Mouse (Mus musculus): ENCODE results near the gene Lama5. TPM values are rescaled to one million over a fixed set of nuclear protein-coding genes. Genes with fewer than 3 reads are reported as not detected.

Gene Lama5
- polyA plus RNA-seq, 1 experiment from 2014 or later = 61.3 TPM

- Histone ChIP-seq H3K4me1 (ENCODE audit: control insufficient read depth, insufficient read depth, low read length) (peaks cover 28% of the 10 kb centered on the region), H3K27ac (ENCODE audit: low read length) (no peak overlapping the region), H3K4me2 (ENCODE audit: low read depth, low read length) (no peak overlapping the region), H3K9me3 (replicated peaks; ENCODE audit: control insufficient read depth, low read length) (no peaks in the 10 kb centered on the region), H3K36me3 (ENCODE audit: control insufficient read depth, insufficient read depth, low read length) (no peaks in the 10 kb centered on the region), H3K9ac (ENCODE audit: low read length) (no peak overlapping the region), H3K27me3 (ENCODE audit: control insufficient read depth, insufficient read depth, low read length) (no peaks in the 10 kb centered on the region), H3K4me3 (replicated peaks; ENCODE audit: low read length) (no peak overlapping the region)
- WGBS = 62% methylated on average over 5 of the region's 5 CpGs
- ATAC-seq (ENCODE audit: insufficient read depth, low FRiP score) = no peak
Observed at GRCm38 (mm10) chr2:180238591-180238990, 12.9 kb upstream of the Lama5 start.

- ATAC-seq (ENCODE audit: insufficient read depth, low FRiP score) = no peak
- 83% methylated on average over 7 of the region's 7 CpGs for WGBS
- Histone ChIP-seq H3K4me1 (ENCODE audit: control insufficient read depth, insufficient read depth, low read length) (peaks cover 33% of the 10 kb centered on the region), H3K4me3 (replicated peaks; ENCODE audit: low read length) (no peak overlapping the region), H3K36me3 (ENCODE audit: control insufficient read depth, insufficient read depth, low read length) (no peaks in the 10 kb centered on the region), H3K27me3 (ENCODE audit: control insufficient read depth, insufficient read depth, low read length) (no peaks in the 10 kb centered on the region), H3K9me3 (replicated peaks; ENCODE audit: control insufficient read depth, low read length) (no peaks in the 10 kb centered on the region), H3K27ac (ENCODE audit: low read length) (peak overlapping the region; percentile 52; the same call in 1 of the 2 replicates), H3K9ac (ENCODE audit: low read length) (no peak overlapping the region), H3K4me2 (ENCODE audit: low read depth, low read length) (no peak overlapping the region)
Observed at GRCm38 (mm10) chr2:180237601-180238345, 12.1 kb upstream of the Lama5 start.

DNA sequence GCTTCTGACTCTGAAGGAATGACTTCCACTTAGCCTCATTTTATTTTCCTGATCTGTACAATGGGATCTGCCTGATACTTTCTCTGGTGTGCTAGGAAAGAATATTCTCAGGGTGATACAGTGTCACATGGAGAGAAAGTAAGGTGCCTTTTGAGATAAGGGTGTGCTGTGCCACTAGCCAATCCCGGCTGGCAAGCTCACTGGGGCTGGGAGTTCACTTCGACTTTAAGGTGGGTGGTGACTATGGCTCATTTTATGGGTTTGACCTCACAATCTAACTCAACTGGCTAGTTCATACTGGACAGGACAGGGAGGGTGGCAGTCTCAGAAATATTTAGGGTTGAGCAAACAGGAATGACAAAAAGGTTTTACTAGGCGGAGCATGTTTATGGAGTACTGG lies 11.3 kb upstream of the Lama5 start:
- no peak overlapping the region for H3K4me3 ChIP-seq (replicated peaks; ENCODE audit: low read length)
- peaks cover 33% of the 10 kb centered on the region for H3K4me1 ChIP-seq (ENCODE audit: control insufficient read depth, insufficient read depth, low read length)
- H3K9ac ChIP-seq (ENCODE audit: low read length) = no peak overlapping the region
- H3K9me3 ChIP-seq (replicated peaks; ENCODE audit: control insufficient read depth, low read length) = no peaks in the 10 kb centered on the region
- no peaks in the 10 kb centered on the region for H3K27me3 ChIP-seq (ENCODE audit: control insufficient read depth, insufficient read depth, low read length)
- H3K36me3 ChIP-seq (ENCODE audit: control insufficient read depth, insufficient read depth, low read length) = no peaks in the 10 kb centered on the region
- no peak overlapping the region for H3K4me2 ChIP-seq (ENCODE audit: low read depth, low read length)
- 65% methylated on average over 3 of the region's 3 CpGs for WGBS
- peak overlapping the region; percentile 52 for H3K27ac ChIP-seq (ENCODE audit: low read length)
- no peak for ATAC-seq (ENCODE audit: insufficient read depth, low FRiP score)

- H3K9ac ChIP-seq (ENCODE audit: low read length) = no peak overlapping the region
- 51% methylated on average over 3 of the region's 3 CpGs for WGBS
- peak overlapping the region; percentile 92 for H3K27ac ChIP-seq (ENCODE audit: low read length)
- H3K4me3 ChIP-seq (replicated peaks; ENCODE audit: low read length) = no peak overlapping the region
- ATAC-seq (ENCODE audit: insufficient read depth, low FRiP score) = no peak
- no peaks in the 10 kb centered on the region for H3K27me3 ChIP-seq (ENCODE audit: control insufficient read depth, insufficient read depth, low read length)
- no peak overlapping the region for H3K4me2 ChIP-seq (ENCODE audit: low read depth, low read length)
- H3K36me3 ChIP-seq (ENCODE audit: control insufficient read depth, insufficient read depth, low read length) = no peaks in the 10 kb centered on the region
- H3K4me1 ChIP-seq (ENCODE audit: control insufficient read depth, insufficient read depth, low read length) = peaks cover 33% of the 10 kb centered on the region
- no peaks in the 10 kb centered on the region for H3K9me3 ChIP-seq (replicated peaks; ENCODE audit: control insufficient read depth, low read length)
Observed at GRCm38 (mm10) chr2:180236500-180236899, 10.8 kb upstream of the Lama5 start.

DNA sequence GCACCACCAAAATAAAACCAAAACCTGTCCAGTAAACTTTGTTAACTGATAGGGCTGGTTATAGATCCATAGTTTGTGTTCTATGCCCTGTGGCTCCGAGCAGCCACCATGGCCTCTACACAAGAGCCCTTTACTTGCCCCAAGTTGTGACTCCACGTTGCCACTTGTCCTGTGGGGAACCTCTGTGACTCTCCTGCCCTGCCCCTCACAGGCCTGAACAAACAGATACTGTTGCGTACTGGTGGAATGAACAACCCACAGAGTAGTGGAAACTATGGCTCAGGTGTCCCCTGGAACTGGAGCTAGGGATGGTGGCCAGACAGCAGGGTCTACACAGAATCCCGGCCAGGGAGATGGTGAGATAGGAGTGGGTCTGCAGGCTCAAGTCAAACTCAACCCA lies 10.1 kb upstream of the Lama5 start:
- Histone ChIP-seq H3K9ac (ENCODE audit: low read length) (no peak overlapping the region), H3K4me2 (ENCODE audit: low read depth, low read length) (no peak overlapping the region), H3K27me3 (ENCODE audit: control insufficient read depth, insufficient read depth, low read length) (no peaks in the 10 kb centered on the region), H3K9me3 (replicated peaks; ENCODE audit: control insufficient read depth, low read length) (no peaks in the 10 kb centered on the region), H3K27ac (ENCODE audit: low read length) (peak overlapping the region; percentile 92), H3K36me3 (ENCODE audit: control insufficient read depth, insufficient read depth, low read length) (no peaks in the 10 kb centered on the region), H3K4me3 (replicated peaks; ENCODE audit: low read length) (no peak overlapping the region), H3K4me1 (ENCODE audit: control insufficient read depth, insufficient read depth, low read length) (peaks cover 33% of the 10 kb centered on the region)
- WGBS = 68% methylated on average over 4 of the region's 4 CpGs
- no peak for ATAC-seq (ENCODE audit: insufficient read depth, low FRiP score)

DNA sequence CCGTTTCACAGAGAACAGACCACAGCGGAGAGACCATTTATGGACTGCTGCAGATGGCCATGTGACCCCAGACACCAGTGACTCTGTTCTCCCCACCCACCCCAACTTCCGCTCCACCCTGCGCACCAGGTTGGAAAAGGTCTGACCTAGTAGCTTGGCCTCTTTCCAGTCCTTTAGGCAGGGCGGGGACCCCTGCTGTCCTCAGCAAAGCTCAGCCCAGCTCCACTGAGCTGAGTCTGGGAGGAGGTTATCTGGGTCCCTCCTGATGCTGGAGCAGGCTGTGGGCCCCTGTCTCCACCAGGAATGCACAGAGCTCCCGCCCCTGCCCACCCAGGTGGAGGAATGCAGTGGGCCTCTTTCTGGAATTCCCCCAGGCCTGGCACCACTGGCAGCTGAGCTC lies 9.3 kb upstream of the Lama5 start:
- Histone ChIP-seq H3K4me3 (replicated peaks; ENCODE audit: low read length) (no peak overlapping the region), H3K9ac (ENCODE audit: low read length) (0 out of 2 replicates have a peak overlapping the region, but pooled peaks have one; percentile 29), H3K27me3 (ENCODE audit: control insufficient read depth, insufficient read depth, low read length) (no peaks in the 10 kb centered on the region), H3K9me3 (replicated peaks; ENCODE audit: control insufficient read depth, low read length) (no peaks in the 10 kb centered on the region), H3K36me3 (ENCODE audit: control insufficient read depth, insufficient read depth, low read length) (no peaks in the 10 kb centered on the region), H3K4me1 (ENCODE audit: control insufficient read depth, insufficient read depth, low read length) (peaks cover 40% of the 10 kb centered on the region), H3K27ac (ENCODE audit: low read length) (peak overlapping the region; percentile 92), H3K4me2 (ENCODE audit: low read depth, low read length) (peak overlapping the region; percentile 20; the same call in 1 of the 2 replicates)
- peak; percentile 70 for ATAC-seq (ENCODE audit: insufficient read depth, low FRiP score)
- WGBS = 36% methylated on average over 6 of the region's 6 CpGs

DNA sequence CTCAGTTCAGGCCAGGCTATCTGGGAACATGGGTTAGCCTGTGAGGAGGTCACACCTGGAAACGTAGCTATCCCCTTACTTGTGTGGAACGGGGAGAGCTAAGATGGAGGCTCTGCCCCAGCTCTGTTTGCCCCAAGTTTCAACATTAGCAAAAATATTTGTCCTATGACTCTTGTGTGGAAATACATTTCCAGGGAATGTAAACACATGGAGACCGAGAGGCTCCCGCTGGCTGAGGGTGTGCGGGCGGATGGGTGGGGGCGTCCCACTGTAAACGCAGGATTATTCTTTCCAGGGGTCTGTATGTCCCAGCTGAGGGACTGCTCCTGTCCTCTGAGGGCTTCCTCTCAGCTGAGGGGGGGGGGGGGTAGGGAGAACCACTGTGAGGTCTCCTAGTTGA lies 8.7 kb upstream of the Lama5 start:
- peak overlapping the region; percentile 20; the same call in 1 of the 2 replicates for H3K4me2 ChIP-seq (ENCODE audit: low read depth, low read length)

DNA sequence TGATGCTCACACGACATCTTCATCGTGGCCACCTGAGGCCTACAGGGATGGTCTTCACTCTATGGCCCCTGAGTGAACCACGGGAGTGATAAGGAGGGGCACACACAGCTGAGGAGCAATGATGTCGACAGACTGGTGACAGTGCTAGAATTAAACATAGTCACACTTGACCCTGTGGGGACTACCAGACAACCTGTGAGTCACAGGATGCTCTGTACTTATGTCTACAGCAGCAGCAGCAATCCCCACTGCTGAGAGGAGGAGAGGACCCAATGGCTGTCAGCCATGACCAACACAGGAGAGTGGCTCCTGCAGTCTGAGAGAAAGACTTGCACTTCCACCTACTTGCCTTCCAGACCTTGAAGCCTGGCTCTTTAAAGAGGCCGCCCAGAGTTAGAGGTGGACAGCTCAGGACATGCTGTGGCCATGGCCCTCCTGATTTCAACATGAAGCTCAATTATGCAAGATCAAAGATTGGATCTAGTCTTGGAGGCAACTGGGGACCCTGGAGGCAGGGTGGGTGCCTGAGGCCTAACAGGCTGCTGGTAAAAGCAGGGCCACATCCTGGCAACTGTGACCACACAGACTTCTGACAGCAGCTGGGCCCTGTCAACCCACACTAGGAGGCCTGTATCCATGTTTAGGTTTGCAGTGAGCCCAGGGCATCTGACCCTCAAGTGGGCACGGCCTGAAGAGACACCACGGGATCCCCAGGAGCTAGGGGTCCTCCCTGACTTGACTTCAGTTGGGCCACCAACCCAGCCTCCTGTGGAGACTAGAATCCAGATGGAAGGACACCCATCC lies 7.6 kb upstream of the Lama5 start:
- Histone ChIP-seq H3K36me3 (ENCODE audit: control insufficient read depth, insufficient read depth, low read length) (no peaks in the 10 kb centered on the region), H3K4me3 (replicated peaks; ENCODE audit: low read length) (no peak overlapping the region), H3K27ac (ENCODE audit: low read length) (peak overlapping the region; percentile 92; the same call in 1 of the 2 replicates), H3K4me1 (ENCODE audit: control insufficient read depth, insufficient read depth, low read length) (peaks cover 49% of the 10 kb centered on the region), H3K4me2 (ENCODE audit: low read depth, low read length) (no peak overlapping the region), H3K9me3 (replicated peaks; ENCODE audit: control insufficient read depth, low read length) (no peaks in the 10 kb centered on the region), H3K27me3 (ENCODE audit: control insufficient read depth, insufficient read depth, low read length) (no peaks in the 10 kb centered on the region), H3K9ac (ENCODE audit: low read length) (no peak overlapping the region)
- ATAC-seq (ENCODE audit: insufficient read depth, low FRiP score) = no peak
- 67% methylated on average over 7 of the region's 7 CpGs for WGBS

More for the DNA sequence above, 8.7 kb upstream of the Lama5 start:
- H3K9me3 ChIP-seq (replicated peaks; ENCODE audit: control insufficient read depth, low read length) = no peaks in the 10 kb centered on the region
- peak; percentile 36; the same call in 1 of the 2 replicates for ATAC-seq (ENCODE audit: insufficient read depth, low FRiP score)
- H3K4me1 ChIP-seq (ENCODE audit: control insufficient read depth, insufficient read depth, low read length) = peaks cover 40% of the 10 kb centered on the region
- H3K36me3 ChIP-seq (ENCODE audit: control insufficient read depth, insufficient read depth, low read length) = no peaks in the 10 kb centered on the region
- no peak overlapping the region for H3K4me3 ChIP-seq (replicated peaks; ENCODE audit: low read length)
- 32% methylated on average over 8 of the region's 8 CpGs for WGBS
- peak overlapping the region; percentile 92 for H3K27ac ChIP-seq (ENCODE audit: low read length)
- H3K27me3 ChIP-seq (ENCODE audit: control insufficient read depth, insufficient read depth, low read length) = no peaks in the 10 kb centered on the region
- H3K9ac ChIP-seq (ENCODE audit: low read length) = 0 out of 2 replicates have a peak overlapping the region, but pooled peaks have one; percentile 29

DNA sequence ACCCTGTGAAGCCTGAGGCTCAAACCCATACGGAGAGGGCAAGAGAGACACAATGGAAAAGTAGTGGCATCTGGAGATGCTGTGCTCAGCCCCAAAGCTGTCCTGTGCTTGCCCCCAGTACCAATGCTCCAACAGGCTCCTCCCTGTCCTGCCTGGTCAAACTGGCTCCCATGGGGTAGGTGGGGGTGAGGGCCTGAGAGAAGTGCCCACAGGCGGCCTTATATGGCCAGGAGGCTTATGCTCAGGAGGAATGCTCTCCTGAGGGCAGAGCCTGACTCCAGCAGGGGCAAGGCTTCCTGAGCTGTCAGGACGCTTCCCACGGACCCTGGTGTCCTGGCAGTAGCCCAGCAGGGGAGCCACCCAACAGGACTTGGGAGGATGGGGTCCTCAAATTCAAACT lies 4.8 kb upstream of the Lama5 start:
- Histone ChIP-seq H3K4me2 (ENCODE audit: low read depth, low read length) (no peak overlapping the region), H3K9me3 (replicated peaks; ENCODE audit: control insufficient read depth, low read length) (no peaks in the 10 kb centered on the region), H3K9ac (ENCODE audit: low read length) (no peak overlapping the region; the same call in 1 of the 2 replicates), H3K4me3 (replicated peaks; ENCODE audit: low read length) (no peak overlapping the region), H3K4me1 (ENCODE audit: control insufficient read depth, insufficient read depth, low read length) (peaks cover 59% of the 10 kb centered on the region), H3K27ac (ENCODE audit: low read length) (peak overlapping the region; percentile 75), H3K36me3 (ENCODE audit: control insufficient read depth, insufficient read depth, low read length) (no peaks in the 10 kb centered on the region), H3K27me3 (ENCODE audit: control insufficient read depth, insufficient read depth, low read length) (0 out of 2 replicates have a peak, but pooled peaks cover under 1% of the 10 kb centered on the region)
- WGBS = 54% methylated on average over 4 of the region's 4 CpGs
- no peak for ATAC-seq (ENCODE audit: insufficient read depth, low FRiP score)

Data from stomach, embryonic 16.5 days (tissue).